Mouse (Mus musculus) kidney, adult 2 months (tissue): ENCODE measurements at regions not wholly inside any gene's neighbourhood (a gene's known extent, or its start where the extent isn't known, plus 50 kb on each side); places are given as distances from the start of the nearest gene placed in this dataset.

Experiments used
- CTCF ChIP-seq: fragments of 200-500 bp; conservative IDR thresholded peaks from 2 replicates; pipeline ENCODE4 v1.5.1; 2011; ENCODE audit warnings: low read depth, mild to moderate bottlenecking, control low read depth, low read length, moderate library complexity, mixed read lengths; ENCODE audit not compliant: insufficient read depth, insufficient read length
- POLR2A ChIP-seq: fragments of 200-500 bp; IDR thresholded peaks from one replicate; pipeline ENCODE4 v1.6.1; 2011; ENCODE audit warnings: low read depth, low read length, control low read depth

GRCm38 (mm10) chr17:49171252-49172047 lies 239.3 kb downstream of the Lrfn2 start:
- no peak for TF ChIP-seq CTCF
- no peak for TF ChIP-seq POLR2A
